Mouse (Mus musculus) macrophage (primary cell): ENCODE results near the gene Xdh. TPM values are rescaled to one million over a fixed set of nuclear protein-coding genes. Genes with fewer than 3 reads are reported as not detected.
"Not testable (repeated sequence)": the region's sequence is repeated elsewhere in the genome, so short reads cannot be mapped to it uniquely, and the experiment has no call there.

Experiments used
- H3K27ac ChIP-seq: fragments of 350-480 bp; formaldehyde crosslinking; 2 replicates; pipeline ENCODE4 v1.9.0; 2021
- H3K36me3 ChIP-seq: fragments of 350-480 bp; formaldehyde crosslinking; 2 replicates; pipeline ENCODE4 v1.9.0; 2021; ENCODE audit errors: inconsistent target
- H3K4me3 ChIP-seq: fragments of 350-480 bp; formaldehyde crosslinking; 2 replicates; pipeline ENCODE4 v1.9.0; 2021; ENCODE audit errors: inconsistent target
- H3K79me2 ChIP-seq: fragments of 350-480 bp; formaldehyde crosslinking; 2 replicates; pipeline ENCODE4 v1.9.0; 2021; ENCODE audit errors: inconsistent target
- WGBS: methylation state at CpG from one replicate; pipeline ENCODE4 v1.1.7; 2026; ENCODE audit warnings: inconsistent platforms; ENCODE audit not compliant: missing documents; 5-methylcytosine and 5-hydroxymethylcytosine counted together
- polyA plus RNA-seq: library from polyadenylated mRNA; stranded (reverse); fragments of 250-400 nt; gene quantifications from 3 replicates; pipeline ENCODE4 v1.2.4, GENCODE M21; 2018; ENCODE audit warnings: inconsistent platforms

The Xdh gene
- polyA plus RNA-seq, 1 experiment from 2014 or later, result 281 TPM

GRCm38 (mm10) chr17:73882194-73882593 is 67.8 kb downstream of the Xdh start:
- H3K36me3 ChIP-seq, result peaks cover 29% of the 10 kb centered on the region
- H3K79me2 ChIP-seq, result no peaks in the 10 kb centered on the region
- H3K4me3 ChIP-seq, result no peak overlapping the region
- 20% methylated on average over 9 of the region's 9 CpGs for WGBS
- H3K27ac ChIP-seq, result no peak overlapping the region

- H3K4me3 ChIP-seq, result no peak overlapping the region
- peaks cover 28% of the 10 kb centered on the region for H3K36me3 ChIP-seq
- H3K27ac ChIP-seq, result no peak overlapping the region
- no peaks in the 10 kb centered on the region for H3K79me2 ChIP-seq
- WGBS, result 64% methylated on average over 6 of the region's 6 CpGs
Measured at GRCm38 (mm10) chr17:73881295-73881694, 68.7 kb downstream of the Xdh start.

- 95% methylated on average over 6 of the region's 6 CpGs for WGBS
- no peak overlapping the region for H3K4me3 ChIP-seq
- no peak overlapping the region for H3K27ac ChIP-seq
- peaks cover 19% of the 10 kb centered on the region for H3K36me3 ChIP-seq
- H3K79me2 ChIP-seq, result no peaks in the 10 kb centered on the region
Measured at GRCm38 (mm10) chr17:73880286-73880685, 69.7 kb downstream of the Xdh start.

- Histone ChIP-seq H3K79me2 (no peaks in the 10 kb centered on the region), H3K27ac (no peak overlapping the region), H3K4me3 (no peak overlapping the region), H3K36me3 (peaks cover 10% of the 10 kb centered on the region)
- 95% methylated on average over 9 of the region's 10 CpGs for WGBS
Measured at GRCm38 (mm10) chr17:73879262-73879916, 70.6 kb downstream of the Xdh start.

GRCm38 (mm10) chr17:73875674-73876073 is 74.3 kb downstream of the Xdh start:
- Histone ChIP-seq H3K79me2 (no peaks in the 10 kb centered on the region), H3K27ac (no peak overlapping the region), H3K36me3 (no peaks in the 10 kb centered on the region), H3K4me3 (no peak overlapping the region)
- 11% methylated on average over 7 of the region's 7 CpGs for WGBS

GRCm38 (mm10) chr17:73875268-73875667 is 74.7 kb downstream of the Xdh start:
- H3K27ac ChIP-seq, result no peak overlapping the region
- no peaks in the 10 kb centered on the region for H3K79me2 ChIP-seq
- no peaks in the 10 kb centered on the region for H3K36me3 ChIP-seq
- WGBS, result 13% methylated on average over 4 of the region's 4 CpGs
- H3K4me3 ChIP-seq, result no peak overlapping the region

- WGBS, result 65% methylated on average over 14 of the region's 14 CpGs
Measured at GRCm38 (mm10) chr17:73870956-73871605, 78.9 kb downstream of the Xdh start.

GRCm38 (mm10) chr17:73869008-73869685 is 80.8 kb downstream of the Xdh start:
- Histone ChIP-seq H3K27ac (no peak overlapping the region), H3K36me3 (no peaks in the 10 kb centered on the region), H3K79me2 (no peaks in the 10 kb centered on the region), H3K4me3 (no peak overlapping the region)
- WGBS, result 72% methylated on average over 9 of the region's 9 CpGs

More at GRCm38 (mm10) chr17:73870956-73871605, 78.9 kb downstream of the Xdh start:
- Histone ChIP-seq H3K27ac (no peak overlapping the region), H3K4me3 (no peak overlapping the region), H3K79me2 (no peaks in the 10 kb centered on the region), H3K36me3 (no peaks in the 10 kb centered on the region)

- Histone ChIP-seq H3K79me2 (no peaks in the 10 kb centered on the region), H3K36me3 (no peaks in the 10 kb centered on the region), H3K27ac (no peak overlapping the region), H3K4me3 (no peak overlapping the region)
- 75% methylated on average over 4 of the region's 4 CpGs for WGBS
Measured at GRCm38 (mm10) chr17:73853717-73854116, 96.3 kb downstream of the Xdh start.

GRCm38 (mm10) chr17:73853041-73853440 is 97.0 kb downstream of the Xdh start:
- Histone ChIP-seq H3K79me2 (no peaks in the 10 kb centered on the region), H3K4me3 (no peak overlapping the region), H3K36me3 (no peaks in the 10 kb centered on the region), H3K27ac (no peak overlapping the region)
- WGBS, result 98% methylated on average over 11 of the region's 11 CpGs

- H3K79me2 ChIP-seq, result no peaks in the 10 kb centered on the region
- no peak overlapping the region for H3K4me3 ChIP-seq
- no peak overlapping the region for H3K27ac ChIP-seq
- 100% methylated on average over 1 of the region's 1 CpGs for WGBS
- H3K36me3 ChIP-seq, result no peaks in the 10 kb centered on the region
Measured at GRCm38 (mm10) chr17:73847399-73847798, 102.6 kb downstream of the Xdh start.

- WGBS, result 78% methylated on average over 3 of the region's 3 CpGs
- no peaks in the 10 kb centered on the region for H3K36me3 ChIP-seq
- H3K79me2 ChIP-seq, result no peaks in the 10 kb centered on the region
- no peak overlapping the region for H3K27ac ChIP-seq
- H3K4me3 ChIP-seq, result no peak overlapping the region
Measured at GRCm38 (mm10) chr17:73845632-73846031, 104.4 kb downstream of the Xdh start.

GRCm38 (mm10) chr17:73842963-73843362 is 107.0 kb downstream of the Xdh start:
- Histone ChIP-seq H3K36me3 (no peaks in the 10 kb centered on the region), H3K4me3 (no peak overlapping the region), H3K27ac (no peak overlapping the region), H3K79me2 (no peaks in the 10 kb centered on the region)
- 100% methylated on average over 1 of the region's 1 CpGs for WGBS

- H3K4me3 ChIP-seq, H3K79me2 ChIP-seq, H3K36me3 ChIP-seq, H3K27ac ChIP-seq: not testable (repeated sequence)
- WGBS, result 60% methylated on average over 1 of the region's 1 CpGs
Measured at GRCm38 (mm10) chr17:73839876-73840275, 110.1 kb downstream of the Xdh start.
